Mouse (Mus musculus) c-Kit-negative CD71-positive TER-119-positive erythroid progenitor cells, embryonic 14.5 days (primary cell): ENCODE data around the gene 1810055G02Rik.
A peak's percentile ranks its signal among the peaks of the same experiment; 100 is the strongest.

Source experiments
- DNase-seq: peaks from one replicate; pipeline ENCODE4 v3.0.0-alpha.2; 2013; ENCODE audit warnings: low read depth, low spot score

The 1810055G02Rik gene

DNA sequence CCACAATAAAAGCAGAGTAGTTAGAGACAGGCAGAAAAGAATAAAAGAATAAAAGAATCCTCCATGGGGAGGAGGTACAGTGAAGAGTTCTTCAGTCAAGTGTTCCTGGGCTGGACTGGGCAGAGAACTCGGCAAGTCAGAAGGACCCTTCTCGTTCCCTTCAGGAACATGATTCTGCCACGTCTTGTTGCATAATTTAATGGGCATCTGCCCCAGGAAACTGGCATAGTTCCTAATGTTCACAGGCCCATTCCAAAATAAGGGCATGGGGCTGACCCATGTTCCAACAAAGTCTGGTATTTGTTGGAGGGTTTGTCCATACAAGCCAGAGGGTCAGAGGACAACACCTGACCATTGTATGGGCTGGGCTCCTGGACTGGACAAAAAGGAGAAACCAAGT lies 13.1 kb upstream of the 1810055G02Rik start:
- DNase-seq: no peak

DNA sequence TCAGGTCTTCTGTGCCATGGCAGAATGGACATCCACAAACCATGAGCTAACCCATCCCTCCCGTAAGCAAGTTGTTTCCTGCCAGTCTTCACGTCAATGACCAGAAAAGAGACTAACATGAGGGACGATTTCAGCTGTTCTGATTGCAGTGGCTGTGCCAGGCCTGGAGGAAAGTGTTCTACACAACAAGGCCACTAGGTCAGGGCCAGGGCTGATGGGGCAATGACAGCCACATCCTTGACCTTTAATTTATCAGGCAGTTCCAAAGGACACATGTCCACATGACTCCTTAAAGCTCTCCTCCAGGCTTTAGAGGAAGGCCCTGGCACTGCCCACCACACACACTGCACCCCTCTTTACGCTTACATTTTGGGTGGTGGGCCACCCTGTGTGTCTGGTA lies 12.6 kb upstream of the 1810055G02Rik start:
- no peak for DNase-seq

DNA sequence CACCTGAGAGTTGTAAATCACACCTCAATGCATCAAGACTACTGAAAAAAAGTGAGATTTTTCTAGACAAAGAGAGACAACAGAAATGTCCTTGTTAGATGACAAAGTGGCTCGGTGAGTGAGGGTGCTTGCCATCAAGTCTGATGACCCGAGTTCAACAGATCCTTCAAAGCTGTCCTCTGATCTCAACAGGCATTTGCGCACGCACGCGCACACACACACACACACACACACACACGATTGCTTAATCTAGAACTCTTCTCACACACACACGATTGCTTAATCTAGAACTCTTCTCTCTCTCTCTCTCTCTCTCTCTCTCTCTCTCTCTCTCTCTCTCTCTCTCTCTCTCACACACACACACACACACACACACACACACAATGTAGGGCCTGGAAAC lies 12.1 kb upstream of the 1810055G02Rik start:
- DNase-seq: no peak

DNA sequence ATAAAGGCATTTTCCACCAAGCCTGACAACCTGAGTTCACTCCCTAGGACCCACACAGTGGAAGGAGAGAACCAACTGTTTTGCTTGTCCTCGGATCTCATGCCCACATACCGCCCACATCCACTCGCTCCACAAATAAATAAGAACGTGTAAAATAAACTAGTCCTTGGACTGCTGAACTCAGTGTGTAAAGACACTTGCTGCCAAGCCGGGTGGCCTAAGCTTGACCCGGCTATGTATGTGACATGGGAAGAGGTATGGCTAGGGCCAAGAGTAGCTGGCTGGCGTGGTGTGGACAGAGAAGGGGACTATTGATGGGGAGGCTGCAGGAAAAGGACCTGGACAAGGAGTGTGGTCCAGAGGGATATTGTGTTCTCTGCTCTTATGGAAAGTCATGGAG lies 10.1 kb upstream of the 1810055G02Rik start:
- no peak for DNase-seq

DNA sequence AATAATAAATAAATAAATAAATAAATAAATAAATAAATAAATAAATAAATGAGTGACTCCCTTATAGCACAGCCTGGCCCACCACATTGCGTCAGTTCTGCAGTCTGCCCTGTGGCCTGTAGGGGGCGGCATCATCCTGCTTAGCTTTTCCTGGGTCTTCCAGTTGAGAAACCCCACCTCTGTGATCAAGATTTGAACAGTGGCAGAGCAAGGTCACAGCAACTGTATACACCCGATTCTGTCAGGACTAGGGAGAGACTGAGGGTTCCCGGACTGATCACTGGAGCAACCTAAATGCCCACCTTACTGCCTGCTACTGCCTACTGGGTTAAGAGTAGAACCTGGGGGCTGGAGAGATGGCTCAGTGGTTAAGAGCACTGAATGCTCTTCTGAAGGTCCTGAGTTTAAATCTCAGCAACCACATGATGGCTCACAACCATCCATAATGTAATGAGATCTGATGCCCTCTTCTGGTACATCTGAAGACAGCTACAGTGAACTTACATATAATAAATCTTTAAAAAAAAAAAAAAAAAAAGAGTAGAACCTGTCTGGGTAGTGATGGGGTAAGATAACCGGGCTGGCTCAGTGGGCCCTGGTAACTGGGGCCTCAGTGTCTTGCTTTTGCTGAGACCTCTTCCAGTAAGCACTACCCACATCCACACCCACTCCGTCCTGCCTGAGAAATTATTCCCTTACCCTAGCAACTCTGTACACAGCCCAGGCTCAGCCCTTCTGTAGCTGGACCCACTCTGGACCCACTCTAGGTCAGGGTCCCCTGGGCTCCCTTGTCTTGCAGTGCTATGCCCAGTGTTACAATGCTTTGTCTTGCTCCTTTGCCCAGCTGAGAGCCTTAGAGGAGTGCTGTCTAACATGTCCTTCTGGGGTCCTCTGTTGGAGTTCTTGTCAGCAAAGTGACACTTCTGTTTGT lies 8.3 kb upstream of the 1810055G02Rik start:
- DNase-seq: peak; percentile 43

DNA sequence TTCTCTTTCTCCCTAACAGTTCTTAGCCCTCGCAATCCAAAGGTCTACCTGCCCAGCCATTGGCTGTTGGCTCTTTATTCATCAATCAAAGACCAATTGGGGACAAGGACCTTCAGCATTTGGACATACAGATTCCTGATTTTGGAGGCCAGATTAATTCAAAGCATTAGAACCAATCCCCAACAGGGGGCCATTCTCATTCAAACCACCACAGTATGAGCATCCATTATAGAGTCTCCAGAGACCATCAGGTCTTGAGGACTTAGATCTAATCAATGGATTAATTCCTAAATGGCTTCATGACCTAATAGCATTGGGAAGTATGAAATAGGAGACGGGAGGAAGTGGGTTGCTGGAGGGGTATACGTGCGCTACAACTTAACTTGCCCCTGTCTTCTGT lies 5.6 kb upstream of the 1810055G02Rik start:
- no peak for DNase-seq

DNA sequence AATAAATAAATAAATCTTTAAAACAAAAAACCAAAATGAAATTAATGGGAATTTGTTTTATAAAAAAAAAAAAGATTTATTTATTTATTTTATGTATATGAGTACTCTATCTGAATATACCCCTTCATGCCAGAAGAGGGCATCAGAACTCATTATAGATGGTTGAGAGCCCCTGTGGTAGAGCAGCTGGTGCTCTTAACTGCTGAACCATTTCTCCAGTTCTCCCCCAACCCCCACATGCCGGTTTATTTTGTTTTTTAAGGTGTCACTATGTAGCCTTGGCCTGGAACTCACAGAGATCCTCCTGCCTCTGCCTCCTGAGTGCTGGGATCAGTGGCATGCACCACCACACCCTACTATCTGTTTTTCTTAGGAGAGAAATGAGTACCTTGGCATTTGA lies 1.8 kb upstream of the 1810055G02Rik start:
- DNase-seq: no peak

DNA sequence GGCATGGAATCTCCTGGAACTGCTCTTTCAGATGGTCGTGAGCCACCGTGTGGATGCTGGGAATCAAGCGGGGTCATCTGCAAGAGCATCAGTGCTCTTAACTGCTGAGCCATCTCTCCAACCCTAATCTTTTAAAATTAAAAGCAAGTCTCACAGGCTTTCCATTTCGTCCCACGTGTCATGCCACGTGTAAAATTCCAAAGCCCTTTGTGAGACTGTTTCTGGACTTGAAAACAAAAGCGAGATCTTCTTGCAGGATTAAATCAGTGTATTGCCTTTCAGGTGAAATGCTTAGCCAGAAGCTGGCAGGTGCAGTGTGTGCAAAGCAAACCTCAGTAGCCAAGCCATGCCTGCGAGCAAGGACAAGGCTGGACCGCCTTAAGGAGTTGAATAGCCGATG lies 540 bp upstream of the 1810055G02Rik start:
- DNase-seq: no peak

DNA sequence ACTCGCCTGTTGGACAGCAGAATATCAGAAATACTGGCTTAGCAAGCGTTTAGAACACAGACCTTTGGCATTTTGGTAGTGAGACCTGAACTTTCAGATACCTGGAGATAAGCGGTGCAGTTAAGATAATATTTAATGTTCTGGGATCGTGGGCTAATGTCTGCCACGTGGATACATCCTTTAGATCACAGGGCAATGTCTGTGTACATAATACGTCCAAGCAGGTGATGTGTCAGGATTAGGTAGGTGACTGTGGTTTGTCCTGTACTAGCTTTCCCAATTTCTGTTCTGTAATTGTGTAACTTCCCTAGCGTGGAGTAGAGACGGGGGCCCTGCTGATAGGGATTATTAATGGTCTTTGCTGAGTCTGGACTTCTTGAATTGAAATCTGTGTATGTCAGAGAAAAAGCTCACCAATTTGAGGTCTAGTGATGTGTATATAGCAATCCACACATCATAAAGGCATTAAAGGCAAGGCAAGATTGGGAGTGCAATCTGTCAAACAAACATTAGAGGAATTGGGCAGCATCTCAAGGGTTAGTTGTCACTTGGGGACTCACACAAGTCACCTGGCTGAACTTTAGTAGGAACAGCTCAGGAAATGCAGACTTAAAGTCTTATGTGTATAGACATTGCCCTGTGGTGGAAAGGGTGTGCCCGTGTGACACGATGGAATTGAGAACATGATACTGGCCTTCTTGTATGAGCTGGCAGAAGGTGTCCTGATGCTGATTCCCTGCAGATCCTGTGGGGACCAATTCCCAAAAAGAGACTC lies 1.1 kb downstream of the 1810055G02Rik start:
- no peak for DNase-seq

DNA sequence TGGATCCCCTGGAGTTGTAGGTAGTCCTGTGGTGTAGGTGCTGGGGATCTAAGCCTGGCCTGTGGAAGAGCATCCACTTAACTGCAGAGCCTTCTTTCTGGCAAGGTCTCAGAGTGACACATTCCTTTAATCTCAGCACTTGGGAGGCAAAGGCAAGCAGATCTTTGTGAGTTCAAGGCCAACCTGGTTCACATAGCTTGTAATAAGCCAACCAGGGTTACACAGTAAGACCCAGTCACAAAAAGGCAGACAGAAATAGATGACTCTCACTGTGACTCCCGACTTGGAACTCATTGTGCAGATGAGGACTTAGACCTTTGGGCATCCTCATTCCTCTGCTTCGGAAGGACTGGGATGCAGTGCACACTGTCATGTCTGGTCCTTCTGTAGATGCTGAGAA lies 2.3 kb downstream of the 1810055G02Rik start:
- no peak for DNase-seq

DNA sequence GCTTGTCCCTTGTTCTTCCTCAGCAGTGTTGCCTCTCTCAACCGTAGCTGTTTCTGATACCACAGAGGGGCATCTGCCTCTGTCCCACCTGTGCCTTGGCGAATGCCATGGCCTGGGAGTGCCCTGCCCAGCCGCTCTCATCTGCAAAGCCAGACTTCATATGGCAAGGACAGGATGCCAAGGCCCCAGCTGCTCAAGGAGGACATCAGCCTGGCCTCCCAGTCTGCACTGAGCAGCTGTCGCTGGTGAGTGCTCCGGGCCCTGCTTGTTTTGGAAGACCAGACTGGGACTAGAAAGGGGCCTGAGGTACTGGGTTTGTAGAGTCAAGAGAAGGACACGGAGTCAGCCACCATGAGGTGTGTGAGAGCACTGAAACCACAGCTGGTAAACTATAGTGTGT lies 6.3 kb downstream of the 1810055G02Rik start:
- DNase-seq: no peak

DNA sequence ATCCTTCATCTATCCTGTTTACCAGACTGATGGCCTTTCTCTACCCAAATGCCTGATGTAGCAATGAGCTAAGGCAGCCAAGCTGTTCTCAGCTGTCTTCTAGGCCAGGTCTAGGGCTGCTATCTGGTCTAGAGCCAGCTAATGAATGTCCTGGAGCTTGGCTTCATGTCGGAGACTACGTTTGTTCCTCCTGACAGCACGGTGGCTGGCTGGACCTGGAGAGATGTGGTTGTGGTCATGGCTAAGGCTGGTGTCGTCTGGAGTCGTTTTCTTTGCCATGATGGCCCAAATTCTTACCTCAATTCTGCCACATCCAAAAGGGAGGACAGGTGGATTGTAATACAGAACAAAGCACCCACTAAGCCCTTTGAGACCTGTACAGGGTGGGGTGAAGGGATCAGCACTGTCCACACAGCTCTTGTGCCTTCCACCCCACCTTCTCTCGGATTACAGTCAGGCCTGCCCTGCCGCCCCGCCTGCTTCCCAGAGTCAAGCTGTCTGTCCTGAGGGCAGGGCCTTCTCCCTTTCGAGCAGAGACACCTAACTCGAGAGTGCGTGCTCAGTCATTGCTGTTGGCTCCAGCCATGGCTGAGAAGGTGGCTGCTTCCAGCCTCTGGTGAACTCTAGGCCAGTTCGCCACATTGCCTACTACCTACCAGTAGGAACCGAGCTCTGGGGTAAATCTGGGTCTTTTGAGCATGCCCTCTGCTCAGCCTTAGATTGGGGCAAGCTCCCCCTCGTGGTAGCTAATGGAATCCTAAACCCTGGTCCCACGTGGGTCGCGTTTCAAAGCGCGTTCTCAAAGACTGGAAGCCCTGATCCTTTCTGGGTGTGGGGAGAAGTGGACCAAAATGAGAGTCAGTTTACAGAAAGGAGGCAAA lies 10.6 kb downstream of the 1810055G02Rik start:
- DNase-seq: no peak

DNA sequence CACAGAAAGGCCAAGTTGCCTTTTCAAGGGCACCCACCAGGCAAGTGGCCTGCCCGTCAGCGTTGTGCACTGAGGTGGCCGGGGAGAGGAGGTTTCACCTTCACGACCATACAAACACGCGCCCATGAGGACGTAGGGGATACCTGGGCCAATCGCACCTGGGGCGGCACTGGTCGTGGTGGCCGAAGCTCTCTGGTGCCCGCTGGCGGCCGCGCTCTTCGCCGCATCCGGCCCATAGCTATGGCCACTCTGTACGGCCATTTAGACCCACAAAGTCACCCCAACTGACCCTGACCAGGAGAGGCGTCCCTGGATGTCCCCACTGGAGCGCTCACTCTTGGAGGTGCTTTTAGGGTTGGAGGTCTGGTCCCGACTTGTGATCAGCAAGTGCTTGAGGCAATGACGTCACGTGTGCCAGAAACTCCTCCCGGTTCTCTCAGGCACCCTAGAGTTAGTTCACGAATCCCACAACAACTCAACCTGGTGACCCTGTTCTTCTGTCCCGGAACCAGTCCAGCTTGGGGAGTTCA lies 11.3 kb downstream of the 1810055G02Rik start:
- DNase-seq: no peak

DNA sequence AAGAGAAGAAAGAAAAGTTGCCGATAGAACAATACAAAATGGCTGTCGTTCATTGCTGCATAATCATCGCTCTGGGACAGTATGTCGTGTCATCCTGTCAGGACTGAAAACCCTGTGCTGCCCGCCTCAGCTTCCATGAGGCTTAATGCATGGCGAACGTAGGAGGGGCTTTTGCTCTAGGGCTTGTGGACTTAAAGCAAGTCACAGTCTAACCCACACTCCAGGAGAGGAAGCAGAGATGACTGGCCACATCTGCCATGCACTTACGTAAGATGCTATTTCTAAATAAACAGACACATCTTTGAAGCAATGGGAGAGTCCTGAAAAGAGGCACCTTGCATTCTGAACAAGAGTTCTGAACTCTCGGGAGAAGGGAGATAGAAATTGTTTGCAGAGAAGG lies 15.1 kb downstream of the 1810055G02Rik start:
- DNase-seq: no peak

DNA sequence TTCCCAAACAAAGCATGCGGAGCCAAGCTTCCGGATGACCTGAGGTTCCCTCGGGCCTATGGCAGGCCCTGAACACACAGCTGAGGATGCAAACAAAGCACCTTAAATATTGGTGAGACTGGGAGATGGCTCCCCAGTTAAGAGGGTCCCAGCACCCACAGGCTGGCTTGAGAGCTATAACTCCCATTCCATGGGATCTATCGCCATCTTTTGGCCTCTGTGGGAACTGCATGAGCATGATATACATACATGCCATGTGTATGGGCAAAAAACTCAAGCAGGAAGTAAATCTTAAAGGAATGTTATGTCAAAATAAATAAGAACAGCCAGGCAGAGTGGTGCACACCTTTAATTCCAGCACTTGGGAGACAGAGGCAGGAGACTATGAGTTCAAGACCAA lies 15.8 kb downstream of the 1810055G02Rik start:
- no peak for DNase-seq

DNA sequence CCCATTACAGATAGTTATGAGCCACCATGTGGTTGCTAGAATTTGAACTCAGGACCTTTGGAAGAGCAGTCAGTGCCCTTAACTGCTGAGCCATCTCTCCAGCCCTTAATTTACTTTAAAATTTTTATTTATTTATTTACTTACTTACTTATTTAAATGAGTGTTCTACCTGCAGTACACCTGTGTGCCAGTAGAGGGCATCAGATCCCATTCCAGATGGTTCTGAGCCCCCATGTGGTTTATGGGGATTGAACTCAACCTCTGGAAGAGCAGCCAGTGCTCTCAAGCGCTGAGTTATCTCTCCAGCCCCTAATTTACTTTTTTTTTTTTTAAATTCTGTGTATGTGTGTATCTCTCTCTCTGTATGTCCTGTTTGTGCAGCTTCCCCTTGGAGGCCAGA lies 16.7 kb downstream of the 1810055G02Rik start:
- peak; percentile 43 for DNase-seq

DNA sequence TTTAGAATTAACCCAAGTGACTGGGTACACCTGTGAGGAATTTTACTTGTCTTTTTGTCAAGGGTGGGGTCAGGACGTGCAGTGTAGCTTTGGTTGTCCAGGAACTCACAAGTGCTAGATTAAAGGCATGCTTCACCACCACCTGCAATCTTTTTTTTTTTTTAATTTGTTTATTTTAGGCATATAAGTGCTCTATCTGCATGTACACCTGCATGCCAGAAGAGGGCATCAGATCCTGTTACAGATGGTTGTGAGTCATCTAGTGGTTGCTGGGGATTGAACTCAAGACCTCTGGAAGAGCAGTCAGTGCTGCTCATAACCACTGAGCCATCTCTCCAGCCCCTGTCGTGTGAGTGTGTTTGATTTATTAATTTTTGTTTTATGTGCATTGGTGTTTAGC lies 20.8 kb downstream of the 1810055G02Rik start:
- no peak for DNase-seq

DNA sequence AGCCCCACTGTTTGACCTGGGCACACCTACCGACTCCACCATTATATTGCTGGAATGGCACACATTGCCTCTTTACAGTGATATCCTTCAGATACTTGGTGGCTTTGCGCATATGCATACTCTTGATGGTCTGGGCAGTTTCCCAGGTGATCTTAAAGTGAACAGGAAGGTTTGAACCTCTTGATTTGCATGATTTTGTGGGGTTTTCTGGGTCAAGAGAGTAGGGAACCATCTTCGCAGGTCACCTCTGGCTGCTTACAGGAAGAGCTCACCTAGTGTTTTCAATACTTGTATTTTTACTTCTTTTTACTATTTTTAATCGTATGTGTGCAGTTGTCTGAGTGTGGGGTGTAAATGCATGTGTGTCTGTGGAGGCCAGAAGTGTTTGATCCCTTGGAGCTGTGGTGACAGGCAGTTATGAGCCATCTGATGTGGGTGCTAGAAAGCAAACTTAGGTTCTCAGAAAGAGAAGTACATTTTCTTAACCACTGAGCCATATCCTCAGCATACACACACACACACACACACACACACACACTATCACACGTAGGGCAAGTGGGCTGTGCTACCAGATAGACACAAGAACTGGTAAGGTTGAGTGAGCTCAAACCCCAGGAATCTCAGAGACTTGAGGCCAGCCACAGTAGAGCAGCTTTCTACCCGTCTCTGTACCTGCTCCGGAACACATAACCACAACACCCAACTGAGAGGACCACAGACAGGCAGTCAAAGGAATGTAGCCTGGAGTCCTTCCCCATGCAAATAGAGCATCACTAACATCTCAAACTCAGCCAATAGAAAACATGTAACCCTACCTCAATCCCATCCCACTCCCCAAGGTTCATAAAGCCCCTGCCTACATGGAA lies 22.9 kb downstream of the 1810055G02Rik start:
- DNase-seq: no peak

DNA sequence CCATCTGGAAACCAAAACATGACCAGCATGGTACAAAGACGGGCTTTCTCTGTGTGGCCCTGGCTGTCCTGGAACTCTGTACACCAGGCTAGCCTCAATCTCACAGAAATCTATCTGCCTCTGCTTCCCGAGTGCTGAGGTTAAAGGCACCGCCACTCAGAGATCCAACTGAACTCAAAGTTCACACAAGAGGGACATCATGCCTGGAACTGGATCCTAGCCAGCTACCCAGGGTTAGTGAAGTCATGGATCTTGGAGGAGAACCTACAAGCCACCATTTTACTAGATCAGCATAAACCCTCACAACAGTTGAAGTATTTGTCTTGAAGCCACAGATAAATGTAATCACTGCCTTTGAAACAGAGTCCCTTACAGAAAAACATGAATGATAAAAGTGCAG lies 27.9 kb downstream of the 1810055G02Rik start:
- no peak for DNase-seq

DNA sequence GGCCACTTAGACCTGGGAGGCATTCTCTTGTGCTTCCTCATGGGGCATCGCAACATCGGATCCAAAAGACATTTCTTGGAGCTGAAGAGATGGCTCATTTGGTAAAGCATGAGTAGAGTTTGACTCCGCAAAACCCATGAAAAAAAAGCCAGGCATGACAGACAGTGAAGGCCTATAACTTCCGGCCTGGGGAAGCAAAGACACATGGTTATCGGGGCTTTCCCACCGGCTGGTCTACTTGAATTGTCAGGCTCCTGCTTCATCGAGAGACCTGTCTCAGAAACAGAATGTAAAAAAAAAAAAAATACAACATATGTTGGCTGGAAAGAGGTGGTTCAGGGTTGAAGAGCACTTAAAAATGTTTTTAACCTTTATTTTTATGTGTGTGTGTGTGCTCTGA lies 31.6 kb downstream of the 1810055G02Rik start:
- no peak for DNase-seq

DNA sequence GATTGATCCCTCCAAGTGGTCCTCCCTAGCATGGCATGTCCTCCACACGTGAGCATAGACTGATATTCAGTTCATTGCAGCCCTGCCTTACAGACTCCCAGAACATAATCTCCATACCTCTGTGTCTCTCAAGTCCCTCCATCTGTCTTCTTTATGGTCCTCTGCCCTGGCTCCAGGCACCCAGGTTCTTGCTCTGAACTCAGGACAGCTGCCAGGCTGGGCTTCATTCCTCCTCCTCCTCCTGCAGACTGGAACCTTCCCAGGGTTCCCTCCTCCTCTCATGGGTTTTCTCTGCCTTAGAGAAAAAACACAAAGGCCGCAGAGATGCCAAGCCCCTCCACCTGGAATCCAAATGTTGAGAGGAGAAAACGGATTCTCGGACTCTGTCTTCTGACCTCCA lies 34.6 kb downstream of the 1810055G02Rik start:
- no peak for DNase-seq
